Mouse (Mus musculus) liver, embryonic 14.5 days (tissue): ENCODE measurements at regions not wholly inside any gene's neighbourhood (a gene's known extent, or its start where the extent isn't known, plus 50 kb on each side); places are given as distances from the start of the nearest gene placed in this dataset.
A peak's percentile ranks its signal among the peaks of the same experiment; 100 is the strongest.

ENCODE experiments used
- CTCF ChIP-seq: IDR thresholded peaks from 2 replicates; pipeline ENCODE4 v1.5.1; 2016; ENCODE audit warnings: antibody characterized with exemption, low read depth, control low read depth
- EP300 ChIP-seq: IDR thresholded peaks from 2 replicates; pipeline ENCODE4 v1.6.1; 2016; ENCODE audit warnings: antibody characterized with exemption, low read depth

- TF ChIP-seq CTCF (peak; percentile 10; the same call in 1 of the 2 replicates), EP300 (no peak)
Measured at GRCm38 (mm10) chr13:84950873-84951272, 238.3 kb upstream of the Ccnh start.
